ENCODE assay signal across 8 mouse cellular contexts in genomic region chr10:79928030-79928694, GRCm38 (mm10). TPM values are rescaled to one million over a fixed set of nuclear protein-coding genes. Genes with fewer than 3 reads are reported as not detected.
A peak's percentile ranks its signal among the peaks of the same experiment; 100 is the strongest.
DNase-seq lines count a peak whose midpoint lies in the region; ATAC-seq and TF ChIP-seq lines count a peak whose summit lies in the region.

No protein-coding gene starts in this region.

- ATAC-seq in cerebellum, adult (ENCODE audit: insufficient number of reproducible peaks, low FRiP score, low TSS enrichment) = no peak
- no peak for ATAC-seq in embryonic facial prominence, embryonic 14.5 days (ENCODE audit: low read depth)
- no peak for ATAC-seq in intestine, postnatal 0 days

- peak overlapping the region; percentile 88 for H3K9ac ChIP-seq in ES-Bruce4 (ENCODE audit: low read depth, poor library complexity, severe bottlenecking)
- H3K9ac ChIP-seq in embryonic facial prominence, embryonic 14.5 days (ENCODE audit: low read depth, low read length) = peak overlapping the region; percentile 91
- peak overlapping the region; percentile 91 for H3K9ac ChIP-seq in intestine, postnatal 0 days (ENCODE audit: low read depth, low read length)

- TF ChIP-seq POLR2A in ES-Bruce4 (IDR thresholded peaks at IDR 0.05; ENCODE audit: insufficient read depth, low read length) = no peak
- TF ChIP-seq POLR2A in small intestine, adult 2 months (IDR thresholded peaks at IDR 0.05; ENCODE audit: low read depth, low read length) = no peak

- no peak for TF ChIP-seq EP300 in ES-Bruce4 (IDR thresholded peaks at IDR 0.05; ENCODE audit: insufficient read depth, low read depth, low read length)

- peak overlapping the region; percentile 94 for H3K4me2 ChIP-seq in embryonic facial prominence, embryonic 14.5 days (ENCODE audit: low read depth, low read length)
- peak overlapping the region; percentile 90 for H3K4me2 ChIP-seq in intestine, postnatal 0 days (replicated peaks; ENCODE audit: low read depth)

- 2% methylated on average over 25 of the region's 29 CpGs for WGBS in embryonic facial prominence, embryonic 14.5 days
- 0% methylated on average over 28 of the region's 29 CpGs for WGBS in intestine, postnatal 0 days
- WGBS in small intestine, adult 2 months = 3% methylated on average over 29 of the region's 29 CpGs

- no peaks in the 10 kb centered on the region for H3K9me3 ChIP-seq in ES-Bruce4 (replicated peaks; ENCODE audit: control insufficient read depth, insufficient read depth, low read length, poor library complexity, severe bottlenecking)
- no peaks in the 10 kb centered on the region for H3K9me3 ChIP-seq in embryonic facial prominence, embryonic 14.5 days (ENCODE audit: control insufficient read depth, low read length)
- no peaks in the 10 kb centered on the region for H3K9me3 ChIP-seq in intestine, postnatal 0 days (ENCODE audit: control insufficient read depth)

- TF ChIP-seq CTCF in ES-Bruce4 (IDR thresholded peaks at IDR 0.05; ENCODE audit: low read depth, low read length) = no peak
- no peak for TF ChIP-seq CTCF in intestine, postnatal 0 days (IDR thresholded peaks at IDR 0.05; ENCODE audit: low read depth)
- TF ChIP-seq CTCF in small intestine, adult 2 months (IDR thresholded peaks at IDR 0.05; ENCODE audit: extremely low read depth, insufficient read length, insufficient replicate concordance, low read depth, low read length) = no peak

- no peak overlapping the region for H3K27ac ChIP-seq in ES-Bruce4 (ENCODE audit: insufficient read depth, low read length)
- H3K27ac ChIP-seq in embryonic facial prominence, embryonic 14.5 days (replicated peaks; ENCODE audit: low read depth, low read length) = peak overlapping the region; percentile 94
- H3K27ac ChIP-seq in intestine, postnatal 0 days (ENCODE audit: low read depth, low read length) = peak overlapping the region; percentile 92
- H3K27ac ChIP-seq in small intestine, adult 2 months (ENCODE audit: insufficient read depth, low read depth, low read length) = peak overlapping the region; percentile 60

- no peaks in the 10 kb centered on the region for H3K4me1 ChIP-seq in ES-Bruce4 (ENCODE audit: control insufficient read depth, insufficient read depth, low read length)
- H3K4me1 ChIP-seq in embryonic facial prominence, embryonic 14.5 days (ENCODE audit: control insufficient read depth, insufficient read depth, low read length) = peaks cover 19% of the 10 kb centered on the region
- peaks cover 10% of the 10 kb centered on the region; the same call in 1 of the 2 replicates for H3K4me1 ChIP-seq in intestine, postnatal 0 days (replicated peaks; ENCODE audit: control insufficient read depth, insufficient read depth, low read length)
- H3K4me1 ChIP-seq in small intestine, adult 2 months (ENCODE audit: control insufficient read depth, insufficient read depth, insufficient read length, low read length) = peaks cover 15% of the 10 kb centered on the region

- H3K36me3 ChIP-seq in ES-Bruce4 (ENCODE audit: control insufficient read depth, insufficient read depth, low read length, poor library complexity, severe bottlenecking) = no peaks in the 10 kb centered on the region
- H3K36me3 ChIP-seq in embryonic facial prominence, embryonic 14.5 days (ENCODE audit: control insufficient read depth, insufficient read depth, low read length) = peaks cover 30% of the 10 kb centered on the region
- H3K36me3 ChIP-seq in intestine, postnatal 0 days (ENCODE audit: control insufficient read depth, insufficient read depth) = peaks cover 22% of the 10 kb centered on the region
- H3K36me3 ChIP-seq in small intestine, adult 2 months (ENCODE audit: control insufficient read depth, insufficient read depth, low read length) = 0 out of 2 replicates have a peak, but pooled peaks cover 2% of the 10 kb centered on the region

- DNase-seq in cerebellum, adult 11-12 months = peak; percentile 59
- peak; percentile 56 for DNase-seq in embryonic facial prominence, embryonic 14.5 days (ENCODE audit: low spot score)
- peak; percentile 53 for DNase-seq in lung, postnatal 14 days
- no peak for DNase-seq in frontal cortex, postnatal 36 days (ENCODE audit: low spot score in 2 of 2)

- H3K4me3 ChIP-seq in ES-Bruce4 (ENCODE audit: low read depth, low read length) = peak overlapping the region; percentile 86
- peak overlapping the region; percentile 85 for H3K4me3 ChIP-seq in embryonic facial prominence, embryonic 14.5 days (ENCODE audit: low read depth, low read length)
- H3K4me3 ChIP-seq in intestine, postnatal 0 days (ENCODE audit: low read depth, low read length) = peak overlapping the region; percentile 98
- H3K4me3 ChIP-seq in small intestine, adult 2 months (ENCODE audit: low read depth, low read length) = peak overlapping the region; percentile 83

- no peaks in the 10 kb centered on the region for H3K27me3 ChIP-seq in ES-Bruce4 (ENCODE audit: control insufficient read depth, insufficient read depth, low read length, poor library complexity, severe bottlenecking)
- H3K27me3 ChIP-seq in embryonic facial prominence, embryonic 14.5 days (replicated peaks; ENCODE audit: control insufficient read depth, insufficient read depth, low read length) = peaks cover 2% of the 10 kb centered on the region
- H3K27me3 ChIP-seq in intestine, postnatal 0 days (replicated peaks; ENCODE audit: control insufficient read depth, insufficient read depth, low read length) = no peaks in the 10 kb centered on the region
- peaks cover 6% of the 10 kb centered on the region for H3K27me3 ChIP-seq in small intestine, adult 2 months (ENCODE audit: control insufficient read depth, insufficient read depth, low read length)

RNA-seq across cellular contexts. Expression of gene Arid3a, which starts 1.3 kb away (rescaled TPM):
- 31.1 and 36.5 TPM in 2 replicates for polyA plus RNA-seq in ES-Bruce4 (2011; ENCODE audit: insufficient read depth, insufficient read length, low read depth, missing spikeins)
- polyA plus RNA-seq in embryonic facial prominence, embryonic 14.5 days (2014; fragmentation: Nextera tagmentation; extraction: Ambion mirVana) = 3.1 and 3.5 TPM in 2 replicates
- polyA plus RNA-seq in intestine, postnatal 0 days (2015; fragmentation: Nextera tagmentation; extraction: Ambion mirVana) = 8.7 and 13.2 TPM in 2 replicates
- polyA plus RNA-seq in small intestine, adult 2 months (2012; rRNA removed) = 10.7 and 23.9 TPM in 2 replicates

RNA-seq across cellular contexts. Expression of gene R3hdm4, which starts 7.2 kb away (rescaled TPM):
- 49.4 and 56.5 TPM in 2 replicates for polyA plus RNA-seq in ES-Bruce4 (2011; ENCODE audit: insufficient read depth, insufficient read length, low read depth, missing spikeins)
- polyA plus RNA-seq in embryonic facial prominence, embryonic 14.5 days (2014; fragmentation: Nextera tagmentation; extraction: Ambion mirVana) = 114 and 124 TPM in 2 replicates
- polyA plus RNA-seq in intestine, postnatal 0 days (2015; fragmentation: Nextera tagmentation; extraction: Ambion mirVana) = 62.0 and 62.8 TPM in 2 replicates
- polyA plus RNA-seq in small intestine, adult 2 months (2012; rRNA removed) = 86.4 and 104 TPM in 2 replicates

RNA-seq across cellular contexts. Expression of gene Kiss1r, which starts 11.4 kb away (rescaled TPM):
- 0.25 and 1.2 TPM in 2 replicates for polyA plus RNA-seq in ES-Bruce4 (2011; ENCODE audit: insufficient read depth, insufficient read length, low read depth, missing spikeins)
- 0.56 and 0.58 TPM in 2 replicates for polyA plus RNA-seq in embryonic facial prominence, embryonic 14.5 days (2014; fragmentation: Nextera tagmentation; extraction: Ambion mirVana)
- 0.21 and 0.47 TPM in 2 replicates for polyA plus RNA-seq in intestine, postnatal 0 days (2015; fragmentation: Nextera tagmentation; extraction: Ambion mirVana)
- 3.0 and 5.9 TPM in 2 replicates for polyA plus RNA-seq in small intestine, adult 2 months (2012; rRNA removed)

RNA-seq across cellular contexts. Expression of gene Gm26602, which starts 17.5 kb away (rescaled TPM):
- not detected in 2 replicates for polyA plus RNA-seq in ES-Bruce4 (2011; ENCODE audit: insufficient read depth, insufficient read length, low read depth, missing spikeins)
- polyA plus RNA-seq in embryonic facial prominence, embryonic 14.5 days (2014; fragmentation: Nextera tagmentation; extraction: Ambion mirVana) = 4.1 and 6.7 TPM in 2 replicates
- 2.9 and 17.9 TPM in 2 replicates for polyA plus RNA-seq in intestine, postnatal 0 days (2015; fragmentation: Nextera tagmentation; extraction: Ambion mirVana)
- polyA plus RNA-seq in small intestine, adult 2 months (2012; rRNA removed) = not detected in 2 replicates

RNA-seq across cellular contexts. Expression of gene Med16, which starts 19.4 kb away (rescaled TPM):
- 17.4 and 17.5 TPM in 2 replicates for polyA plus RNA-seq in ES-Bruce4 (2011; ENCODE audit: insufficient read depth, insufficient read length, low read depth, missing spikeins)
- 33.7 and 40.2 TPM in 2 replicates for polyA plus RNA-seq in embryonic facial prominence, embryonic 14.5 days (2014; fragmentation: Nextera tagmentation; extraction: Ambion mirVana)
- 17.0 and 17.8 TPM in 2 replicates for polyA plus RNA-seq in intestine, postnatal 0 days (2015; fragmentation: Nextera tagmentation; extraction: Ambion mirVana)
- 34.8 and 58.1 TPM in 2 replicates for polyA plus RNA-seq in small intestine, adult 2 months (2012; rRNA removed)

Comparison
In these comparisons a context has a peak if more than half of its experiments do, and no peak if none do; other contexts are left out.
1. DNase-seq: peak in cerebellum, adult 11-12 months (single experiment), embryonic facial prominence, embryonic 14.5 days (single experiment) and lung, postnatal 14 days (single experiment); none in frontal cortex, postnatal 36 days (0 of 2).
2. Peak in every context shown above with its lines, with median percentiles within 50 percentile points of each other: H3K4me3 ChIP-seq and H3K9ac ChIP-seq.